Mouse (Mus musculus): ENCODE data around the gene Tspan31.
"Not testable (repeated sequence)": the region's sequence is repeated elsewhere in the genome, so short reads cannot be mapped to it uniquely, and the experiment has no call there.

The Tspan31 gene

GRCm38 (mm10) chr10:127083292-127083914 is 13.3 kb upstream of the Tspan31 start:
- DNase-seq: no peak

DNA sequence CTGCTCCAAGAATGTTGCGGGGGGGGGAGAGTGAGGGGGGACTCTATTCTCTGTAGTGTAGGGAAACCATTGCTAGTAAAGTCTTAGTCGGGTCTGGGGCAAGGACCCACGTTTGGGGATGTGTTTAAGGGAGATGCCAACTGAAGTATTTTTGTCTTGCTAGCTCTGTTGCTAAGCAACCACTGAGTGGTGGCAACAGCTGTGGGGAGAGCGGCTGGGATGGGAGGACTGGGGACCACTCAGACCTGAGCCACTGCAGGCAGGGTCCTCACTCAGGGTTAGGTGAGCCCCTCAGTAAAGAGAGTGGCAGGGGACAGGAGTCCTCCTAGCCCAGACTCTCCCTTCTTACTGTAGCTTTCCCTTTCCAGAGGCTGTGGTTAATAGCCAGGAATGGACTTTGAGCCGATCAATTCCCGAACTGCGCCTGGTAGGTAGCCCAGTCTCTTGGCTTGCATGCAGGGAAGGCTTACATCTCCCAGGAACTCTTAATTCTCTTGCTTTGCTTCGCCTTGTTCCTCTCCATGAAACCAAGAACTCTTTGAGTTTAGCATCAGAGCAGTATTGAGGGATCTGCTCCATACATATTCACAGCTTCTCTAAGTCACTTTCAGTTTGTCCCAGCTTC is 12.0 kb upstream of the Tspan31 start:
- DNase-seq: no peak

DNA sequence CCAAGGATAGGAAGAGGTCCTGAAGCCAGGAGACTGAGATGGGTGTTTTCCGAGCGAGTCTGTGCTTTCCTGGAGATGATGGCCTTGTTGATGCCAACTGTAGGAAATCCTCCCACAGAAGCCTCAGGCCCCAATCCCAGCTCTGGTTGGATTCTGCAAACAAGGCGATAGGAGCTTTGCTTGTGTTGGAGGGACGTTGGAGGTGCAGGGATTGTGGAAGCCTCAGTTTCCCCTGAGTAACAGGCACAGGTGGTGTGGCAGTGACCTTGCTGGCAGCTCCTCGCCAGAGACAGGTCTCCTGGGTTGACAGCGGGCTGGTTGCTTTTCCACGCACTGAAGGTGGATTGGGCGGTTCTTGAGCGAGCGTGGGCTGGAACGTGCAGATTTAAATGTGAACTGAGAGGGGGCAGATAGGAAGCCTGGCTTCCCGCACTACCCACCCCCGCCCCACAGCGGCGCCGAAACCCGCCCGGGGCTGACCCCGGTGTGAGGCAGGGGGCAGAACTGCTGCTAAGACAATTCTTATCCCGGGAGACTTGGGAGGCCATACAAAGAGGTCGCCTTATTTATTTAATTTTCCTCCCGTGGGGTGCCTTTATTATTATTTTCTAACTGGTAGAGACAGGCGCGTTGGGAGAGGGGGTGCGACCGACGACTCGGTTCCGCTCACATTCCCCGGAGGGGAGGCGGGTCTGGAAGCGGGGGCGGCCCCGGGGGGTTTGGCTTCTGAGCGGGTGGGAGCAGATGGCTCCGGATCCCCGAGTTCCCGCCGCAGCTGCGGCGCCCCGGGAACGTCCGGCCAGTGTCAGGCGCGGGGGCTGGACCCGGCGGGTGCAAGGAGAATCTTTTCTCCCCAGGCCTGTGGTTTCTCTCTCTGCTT is 11.1 kb upstream of the Tspan31 start:
- no peak for DNase-seq

DNA sequence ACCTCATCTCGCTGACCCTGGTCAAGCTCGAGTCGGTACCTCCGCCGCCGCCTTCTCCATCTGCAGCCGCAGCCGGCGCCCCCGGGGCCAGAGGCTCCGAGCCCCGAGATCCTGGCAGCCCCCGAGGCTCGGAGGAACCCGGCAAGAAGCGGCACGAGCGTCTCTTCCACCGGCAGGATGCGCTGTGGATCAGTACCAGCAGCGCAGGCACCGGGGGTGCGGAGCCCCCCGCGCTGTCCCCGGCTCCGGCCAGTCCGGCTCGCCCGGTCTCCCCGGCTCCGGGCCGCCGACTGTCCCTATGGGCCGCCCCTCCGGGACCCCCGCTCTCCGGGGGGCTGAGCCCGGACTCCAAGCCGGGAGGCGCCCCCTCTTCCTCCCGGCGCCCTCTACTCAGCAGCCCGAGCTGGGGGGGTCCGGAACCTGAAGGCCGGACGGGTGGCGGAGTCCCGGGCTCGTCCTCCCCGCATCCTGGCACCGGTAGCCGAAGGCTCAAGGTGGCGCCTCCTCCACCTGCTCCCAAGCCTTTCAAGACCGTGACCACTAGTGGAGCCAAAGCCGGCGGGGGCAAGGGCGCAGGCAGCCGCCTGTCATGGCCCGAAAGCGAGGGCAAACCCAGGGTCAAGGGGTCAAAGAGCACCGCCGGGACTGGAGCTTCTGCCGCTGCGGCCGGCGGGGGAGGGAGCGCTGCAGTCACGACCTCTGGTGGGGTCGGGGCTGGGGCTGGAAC is 9.8 kb upstream of the Tspan31 start:
- no peak for DNase-seq

GRCm38 (mm10) chr10:127078677-127079575 is 8.9 kb upstream of the Tspan31 start:
- no peak for DNase-seq

- DNase-seq: no peak
These were observed 8.1 kb upstream of the Tspan31 start for GRCm38 (mm10) chr10:127078001-127078676.

DNA sequence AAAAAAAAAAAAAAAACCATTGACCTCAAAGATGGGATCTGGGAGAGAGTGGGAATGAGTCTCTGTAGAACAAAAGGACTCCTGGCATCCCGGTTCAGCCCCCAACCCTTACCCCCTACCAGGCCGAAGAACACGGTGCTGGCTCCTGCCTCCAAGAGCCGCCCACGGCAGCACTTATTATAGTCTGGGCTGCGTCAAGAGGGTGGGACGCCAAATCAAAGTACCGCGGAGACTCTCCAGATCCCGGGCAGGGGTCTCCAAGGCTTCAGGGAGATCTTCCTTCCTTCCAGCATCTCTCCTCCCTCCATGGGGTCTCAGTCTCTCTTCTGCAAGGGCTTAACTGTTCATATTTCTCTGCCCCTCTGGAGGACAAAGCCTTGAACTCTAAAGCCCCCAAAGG is 7.5 kb upstream of the Tspan31 start:
- no peak for DNase-seq

DNA sequence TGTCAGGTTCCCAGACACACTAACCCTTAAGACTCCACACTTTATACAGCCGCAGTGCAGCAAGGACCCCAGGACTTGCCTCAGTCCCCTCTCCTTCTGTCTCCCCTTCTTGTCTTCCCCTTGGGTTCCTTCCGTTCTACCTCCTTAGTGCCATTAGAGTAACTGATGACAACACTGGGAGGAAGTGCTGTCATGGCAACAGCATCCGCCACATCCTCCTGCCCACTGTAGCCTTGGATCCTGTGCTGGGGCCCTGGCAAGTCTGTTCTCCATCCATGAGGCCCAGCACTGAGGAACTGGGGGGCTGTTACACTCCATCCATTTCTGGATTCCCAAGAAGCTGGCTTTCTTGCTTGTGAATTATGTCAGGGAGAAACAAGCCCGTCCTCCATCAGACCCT is 6.0 kb upstream of the Tspan31 start:
- no peak for DNase-seq

GRCm38 (mm10) chr10:127075651-127076050 is 5.6 kb upstream of the Tspan31 start:
- DNase-seq: no peak

DNA sequence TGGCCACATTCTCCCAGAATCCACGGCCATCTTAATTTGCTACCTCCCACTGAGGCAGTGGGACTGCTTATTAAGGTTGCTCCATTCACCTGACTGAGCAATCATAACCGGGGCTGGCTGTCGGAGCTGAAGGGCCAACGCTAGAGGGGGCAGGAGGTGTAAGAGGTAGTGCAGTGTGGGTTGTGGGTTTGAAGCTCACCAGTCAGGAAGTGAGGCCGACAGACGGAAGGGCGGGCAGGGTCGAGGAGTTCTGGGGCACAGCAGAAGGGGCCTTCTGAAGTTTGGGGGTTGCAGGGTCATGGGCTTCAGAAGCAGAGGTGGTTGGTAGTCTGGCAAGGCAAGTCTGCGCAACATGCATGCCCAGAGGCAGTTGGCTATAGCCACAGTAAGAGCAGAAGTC is 5.0 kb upstream of the Tspan31 start, which contains the start of gene Agap2:
Gene Agap2, plus strand, starts transcription at position 205 of the 400 bp plus-strand sequence.
- no peak for DNase-seq

GRCm38 (mm10) chr10:127073981-127074380 is 3.9 kb upstream of the Tspan31 start:
- no peak for DNase-seq

DNA sequence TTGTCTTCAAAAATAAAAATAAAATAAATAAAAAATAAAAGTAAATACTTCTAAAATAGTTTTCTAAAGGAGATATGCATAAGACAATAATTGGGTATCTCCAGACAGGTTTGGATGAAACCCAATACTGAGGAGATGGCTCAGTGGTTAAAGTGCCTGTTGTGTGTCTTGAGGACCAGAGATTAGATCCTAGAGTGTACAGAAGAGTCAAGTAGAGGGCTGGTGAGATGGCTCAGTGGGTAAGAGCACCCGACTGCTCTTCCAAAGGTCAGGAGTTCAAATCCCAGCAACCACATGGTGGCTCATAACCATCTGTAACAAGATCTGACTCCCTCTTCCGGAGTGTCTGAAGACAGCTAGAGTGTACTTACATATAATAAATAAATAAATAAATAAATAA is 2.9 kb upstream of the Tspan31 start:
- not testable (repeated sequence) for DNase-seq

DNA sequence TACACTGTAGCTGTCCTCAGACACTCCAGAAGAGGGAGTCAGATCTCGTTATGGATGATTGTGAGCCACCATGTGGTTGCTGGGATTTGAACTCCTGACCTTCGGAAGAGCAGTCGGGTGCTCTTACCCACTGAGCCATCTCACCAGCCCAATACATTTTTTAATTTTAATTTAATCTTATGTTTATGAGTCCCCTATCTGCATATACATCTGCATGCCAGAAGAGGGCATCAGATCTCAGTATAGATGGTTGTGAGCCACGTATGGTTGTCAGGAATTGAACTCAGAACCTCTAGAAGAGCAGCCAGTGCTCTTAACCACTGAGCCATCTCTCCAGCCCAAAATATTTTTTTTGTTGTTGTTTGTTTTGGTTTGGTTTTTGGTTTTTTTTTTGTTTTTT is 2.2 kb upstream of the Tspan31 start:
- DNase-seq: not testable (repeated sequence)

- no peak for DNase-seq
These were observed 1.1 kb upstream of the Tspan31 start for GRCm38 (mm10) chr10:127071203-127071602.

- no peak for DNase-seq
These were observed 529 bp downstream of the Tspan31 start for GRCm38 (mm10) chr10:127069281-127070189.

GRCm38 (mm10) chr10:127068360-127069038 is 1.6 kb downstream of the Tspan31 start:
- DNase-seq: no peak

- no peak for DNase-seq
These were observed 3.5 kb downstream of the Tspan31 start for GRCm38 (mm10) chr10:127066519-127067018.

- no peak for DNase-seq
These were observed 4.1 kb downstream of the Tspan31 start for GRCm38 (mm10) chr10:127065981-127066380.
